ENCODE assay signal across 14 mouse cellular contexts in the genomic region with DNA sequence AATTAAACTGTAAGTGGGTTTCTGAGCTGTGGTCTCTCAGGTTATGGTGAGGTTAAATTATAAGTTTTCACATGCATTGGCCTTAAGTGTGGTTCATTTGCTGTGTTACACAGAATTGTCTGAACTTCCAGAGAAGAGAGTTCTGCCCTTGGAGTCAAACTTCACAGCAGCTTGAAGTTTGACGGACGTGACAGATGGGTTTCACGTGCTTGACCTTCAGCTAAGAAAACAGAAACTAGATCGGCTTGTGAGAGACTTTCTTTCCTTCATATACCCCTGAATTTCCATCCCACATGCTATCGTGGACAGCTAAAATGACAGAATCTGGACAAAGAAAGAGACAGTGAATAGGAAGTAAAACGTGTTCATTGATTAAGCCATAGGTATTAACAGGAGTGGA.
"Had no signal": no experiment of that assay in that cellular context is flagged by ENCODE, and none has a peak within 500 bp of the region (broad histone marks: within the 10 kb centered on the region; RNA-seq: fewer than 3 reads in every experiment).

No protein-coding gene starts in this region.

- H3K9ac ChIP-seq: limb, embryonic 12.5 days; liver, embryonic 13.5 days; liver, postnatal 0 days; neural tube, embryonic 15.5 days had no signal

- H3K27ac ChIP-seq: limb, embryonic 12.5 days; liver, embryonic 13.5 days; midbrain, embryonic 10.5 days; neural tube, embryonic 15.5 days; stomach, postnatal 0 days had no signal

- ATAC-seq: liver, postnatal 0 days had no signal

- H3K36me3 ChIP-seq: limb, embryonic 12.5 days; liver, embryonic 13.5 days; midbrain, embryonic 10.5 days; neural tube, embryonic 15.5 days had no signal

- DNase-seq: kidney, adult 9 months; kidney, postnatal 10 days; liver; liver, embryonic 13.5 days; liver, postnatal 0 days; midbrain, embryonic 14.5 days; right cerebral cortex, adult 18-20 months; right cerebral cortex, postnatal 25 days; thymus, postnatal 4 days had no signal

- H3K4me3 ChIP-seq: limb, embryonic 12.5 days; liver, embryonic 13.5 days; midbrain, embryonic 10.5 days; myocyte; neural tube, embryonic 15.5 days had no signal

- H3K9me3 ChIP-seq: limb, embryonic 12.5 days; liver, embryonic 13.5 days; midbrain, embryonic 10.5 days; neural tube, embryonic 15.5 days had no signal

- H3K4me2 ChIP-seq: limb, embryonic 12.5 days; liver, embryonic 13.5 days; neural tube, embryonic 15.5 days had no signal

- H3K4me1 ChIP-seq: limb, embryonic 12.5 days; liver, embryonic 13.5 days; midbrain, embryonic 10.5 days; neural tube, embryonic 15.5 days had no signal

- H3K27me3 ChIP-seq: limb, embryonic 12.5 days; liver, embryonic 13.5 days; neural tube, embryonic 15.5 days had no signal
